Mouse (Mus musculus) E14TG2a.4 (cell line): ENCODE measurements at regions not wholly inside any gene's neighbourhood (a gene's known extent, or its start where the extent isn't known, plus 50 kb on each side); places are given as distances from the start of the nearest gene placed in this dataset.

Source experiments
- CTCF ChIP-seq: conservative IDR thresholded peaks from 2 replicates; pipeline ENCODE4 v1.5.1; 2014; ENCODE audit warnings: low read length
- NANOG ChIP-seq: IDR thresholded peaks from 2 replicates; pipeline ENCODE4 v1.6.1; 2014; ENCODE audit warnings: borderline replicate concordance, low read length, mixed read lengths
- POU5F1 ChIP-seq: IDR thresholded peaks from 2 replicates; pipeline ENCODE4 v1.6.1; 2014; ENCODE audit warnings: low read length, borderline replicate concordance

DNA sequence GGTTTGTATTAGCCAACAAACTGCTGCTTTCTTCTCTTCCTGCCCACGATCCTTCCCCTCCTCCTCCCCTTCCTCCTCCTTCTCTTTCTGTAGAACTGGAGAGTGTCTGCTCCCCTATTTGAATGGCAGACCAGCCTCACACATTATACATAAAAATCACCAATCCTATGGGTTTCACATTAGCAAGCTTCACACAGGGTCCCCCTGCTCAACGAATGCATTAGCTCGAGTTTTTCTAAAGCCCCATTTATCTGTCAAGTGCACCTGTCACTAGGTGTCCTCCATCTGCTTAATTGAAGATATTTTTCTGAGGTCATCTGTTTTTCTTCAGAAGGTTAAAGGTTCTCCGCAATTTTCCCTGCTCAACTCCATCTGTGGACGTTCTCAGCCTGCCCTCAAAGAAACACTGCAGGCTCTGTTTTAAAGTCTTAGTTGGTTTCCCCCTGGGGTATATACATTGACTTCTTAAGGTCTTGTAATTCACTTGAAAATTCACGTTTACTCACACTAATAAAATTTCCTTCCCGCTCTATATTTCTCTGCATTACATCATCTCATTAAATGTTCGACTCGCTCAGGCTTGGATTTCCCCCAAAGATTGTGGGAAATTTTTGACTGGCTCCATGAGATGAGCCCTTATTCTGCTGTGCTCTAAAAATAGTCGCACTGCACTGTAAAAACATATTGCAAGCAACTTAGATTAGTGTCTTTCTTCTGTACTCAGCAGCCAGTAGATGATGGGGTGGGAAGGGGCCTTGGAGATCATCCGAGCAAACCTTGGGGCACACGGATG, 105.3 kb downstream of the Mex3b start:
- no peak for TF ChIP-seq CTCF
- no peak for TF ChIP-seq POU5F1
- no peak for TF ChIP-seq NANOG
